Mouse (Mus musculus): ENCODE results near the gene Zfp865.
"Not testable (repeated sequence)": the region's sequence is repeated elsewhere in the genome, so short reads cannot be mapped to it uniquely, and the experiment has no call there.

Zfp865 gene

DNA sequence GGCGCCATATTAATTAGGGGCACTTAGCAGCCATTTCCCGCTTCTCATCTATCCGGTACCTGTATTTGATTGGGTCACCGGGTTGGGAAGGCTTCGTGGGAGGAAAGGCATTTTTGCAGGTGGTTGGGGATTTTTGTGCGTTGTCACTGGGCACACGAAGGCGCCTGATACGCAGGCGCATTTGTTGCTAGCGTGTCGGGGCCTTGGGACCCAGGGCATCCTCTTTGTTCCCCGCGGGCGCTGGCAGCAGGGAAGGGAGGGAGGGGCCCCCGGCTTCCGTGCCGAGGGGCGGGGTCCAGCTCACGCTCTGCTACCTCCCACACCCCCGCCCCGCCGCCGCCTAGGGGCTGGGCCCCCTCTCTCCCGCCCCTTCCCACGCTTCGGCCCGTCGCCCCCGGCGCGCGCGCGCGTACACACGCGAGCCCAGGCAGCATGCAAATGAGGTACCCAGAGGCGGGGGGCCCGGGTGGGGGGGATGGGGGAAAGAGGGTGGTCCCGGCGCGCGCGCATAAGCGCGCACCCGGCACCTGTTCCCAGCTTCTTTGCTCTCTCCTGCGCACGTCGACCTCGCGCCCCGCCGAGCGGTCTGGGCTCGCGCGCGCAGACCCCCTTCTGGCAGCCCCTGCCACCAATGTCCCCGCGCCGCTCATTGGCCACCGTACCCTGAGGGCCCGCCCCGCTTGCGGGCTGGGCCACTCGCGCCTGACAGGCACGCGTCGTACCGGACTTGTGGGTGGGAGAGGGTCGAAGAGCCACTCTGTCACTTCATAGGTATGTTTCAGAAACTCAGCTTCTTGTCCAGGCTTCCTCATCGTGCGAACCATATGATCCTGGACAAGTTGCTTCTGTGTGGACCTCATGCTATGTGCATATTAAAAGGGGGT is 4.8 kb upstream of the Zfp865 start, which contains the start of gene Gm44973:
Gene Gm44973 (plus strand): TSS at position 379 of the 884 bp plus-strand sequence.
- DNase-seq (ENCODE audit: low spot score in 2 of 2), result peak; percentile 94 to 95

DNA sequence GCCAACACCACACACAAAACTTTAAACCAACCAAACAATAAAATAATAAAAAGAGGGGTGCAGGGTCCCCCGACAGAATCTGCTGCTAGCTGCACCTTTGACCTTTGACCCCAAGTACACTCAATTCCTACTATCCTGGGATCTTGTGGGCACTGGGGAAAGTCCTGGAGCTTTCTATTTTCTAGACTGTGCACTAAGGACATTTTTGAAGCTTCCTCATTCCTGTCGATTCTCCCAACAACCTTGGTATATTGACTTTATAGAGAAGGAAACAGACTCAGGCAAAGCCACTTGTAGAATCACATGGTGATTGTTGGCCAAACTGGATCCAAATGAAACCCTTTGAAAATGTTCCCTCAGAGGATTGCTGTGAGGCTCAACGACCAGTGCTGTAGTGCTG is 4.1 kb upstream of the Zfp865 start:
- no peak for DNase-seq (ENCODE audit: low spot score in 2 of 2)

DNA sequence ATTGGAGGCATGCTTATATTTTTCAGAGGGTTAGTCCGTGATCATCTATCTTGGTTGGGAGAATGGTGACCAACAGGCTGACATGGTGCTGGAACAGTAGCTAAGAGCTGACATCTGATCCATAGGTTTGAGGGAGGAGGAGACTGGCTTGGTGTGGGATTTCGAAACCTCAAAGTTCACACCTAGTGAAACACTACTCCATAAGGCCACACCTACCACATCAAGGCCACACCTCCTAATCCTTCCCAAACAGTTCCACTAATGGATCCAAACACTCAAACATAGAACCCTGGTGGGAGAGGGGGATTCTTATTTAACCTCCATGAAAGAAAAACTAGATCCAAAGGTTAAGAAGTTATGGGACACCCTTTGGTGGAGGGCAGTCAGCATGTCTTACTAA is 3.3 kb upstream of the Zfp865 start:
- no peak for DNase-seq (ENCODE audit: low spot score in 2 of 2)

DNA sequence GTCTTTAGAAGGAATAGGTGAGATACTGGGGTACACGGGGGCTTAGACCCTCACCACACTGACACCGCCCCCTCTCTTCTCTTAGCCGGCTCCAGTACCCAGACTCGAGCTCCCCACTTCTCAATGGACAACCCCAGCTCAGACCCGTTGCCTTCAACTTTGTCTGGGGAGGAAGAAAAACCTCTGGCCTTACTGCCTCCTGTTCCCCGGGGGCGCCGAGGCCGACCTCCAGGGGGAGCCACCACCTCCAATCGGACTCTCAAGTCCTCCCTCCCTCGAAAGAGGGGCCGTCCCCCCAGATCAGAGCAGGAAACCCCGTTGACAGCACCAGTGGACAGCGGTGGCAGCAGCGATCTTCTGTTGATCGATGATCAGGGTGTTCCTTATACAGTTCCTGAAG is 2.8 kb upstream of the Zfp865 start:
- DNase-seq (ENCODE audit: low spot score in 2 of 2), result no peak

DNA sequence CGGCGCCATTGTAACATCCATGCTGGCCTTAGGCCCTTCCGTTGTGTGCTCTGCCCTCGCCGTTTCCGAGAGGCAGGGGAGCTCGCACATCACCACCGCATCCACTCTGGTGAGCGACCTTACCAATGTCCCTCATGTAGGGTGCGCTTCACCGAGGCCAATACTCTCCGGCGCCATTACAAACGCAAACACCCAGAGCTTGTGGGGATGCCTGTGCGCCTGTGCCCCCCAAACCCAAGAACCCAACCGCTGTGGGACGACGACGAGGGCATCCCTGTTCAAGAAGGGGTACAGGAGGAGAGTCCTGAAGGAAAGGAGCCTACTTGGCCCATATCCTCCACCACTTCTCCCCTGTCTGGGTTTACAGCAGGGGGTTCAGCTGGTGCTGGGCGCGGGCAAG is 2.2 kb upstream of the Zfp865 start:
- no peak for DNase-seq (ENCODE audit: low spot score in 2 of 2)

DNA sequence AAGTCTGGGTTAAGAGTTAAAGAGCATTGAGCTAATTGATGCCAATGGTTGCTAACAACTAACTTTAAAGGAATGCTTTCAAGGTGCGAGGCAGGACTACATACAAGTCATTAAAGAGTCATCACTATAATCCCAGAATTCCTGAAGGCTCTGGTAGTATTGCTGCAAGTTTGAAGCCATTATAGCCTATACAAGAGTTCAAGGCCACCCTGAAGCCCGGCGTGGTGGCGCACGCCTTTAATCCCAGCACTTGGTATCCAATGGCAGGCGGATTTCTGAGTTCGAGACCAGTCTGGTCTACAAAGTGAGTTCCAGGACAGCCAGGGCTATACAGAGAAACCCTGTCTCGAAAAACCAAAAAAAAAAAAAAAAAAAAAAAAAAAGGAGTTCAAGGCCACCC is 600 bp upstream of the Zfp865 start:
- not testable (repeated sequence) for DNase-seq (ENCODE audit: low spot score in 2 of 2)

DNA sequence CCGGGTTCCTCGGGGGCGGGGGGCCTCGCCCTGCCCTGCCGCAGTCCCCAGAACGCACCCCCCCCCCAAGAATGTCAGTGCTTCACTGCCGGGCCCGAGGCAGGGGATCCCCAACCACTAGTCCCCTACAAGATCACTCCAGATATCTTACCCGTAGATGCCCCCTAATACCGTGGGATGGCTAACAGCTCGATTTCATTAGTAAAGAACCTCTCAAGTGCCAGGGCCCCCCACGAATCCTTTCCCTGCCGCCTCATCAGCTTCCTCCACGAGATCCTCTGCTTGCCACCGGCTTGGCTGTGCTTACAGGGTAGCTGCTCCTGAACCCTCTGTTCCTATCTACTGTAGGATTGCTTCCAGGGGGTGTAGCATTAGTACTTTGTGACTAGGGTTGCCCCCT is 509 bp downstream of the Zfp865 start:
- no peak for DNase-seq (ENCODE audit: low spot score in 2 of 2)

DNA sequence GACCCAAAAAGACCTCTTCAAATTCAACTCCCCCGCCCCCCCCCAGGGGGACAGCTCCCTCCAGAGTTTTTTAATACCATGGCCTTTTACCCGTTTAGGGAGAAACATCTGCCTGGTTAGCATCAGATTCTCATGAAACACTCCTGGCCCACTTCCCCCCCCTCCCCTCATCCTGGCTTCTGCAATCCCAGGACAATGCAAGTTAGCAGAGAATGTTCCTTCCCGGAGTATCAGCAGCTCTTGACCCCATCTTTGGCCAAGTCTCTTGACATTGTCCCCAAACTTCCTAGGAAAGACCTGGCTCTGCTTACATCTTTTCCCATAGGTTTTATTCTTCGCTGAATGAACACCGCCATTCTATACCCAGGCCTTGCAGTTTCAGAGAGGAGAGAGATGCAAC is 1.0 kb downstream of the Zfp865 start:
- DNase-seq (ENCODE audit: low spot score in 2 of 2), result no peak

DNA sequence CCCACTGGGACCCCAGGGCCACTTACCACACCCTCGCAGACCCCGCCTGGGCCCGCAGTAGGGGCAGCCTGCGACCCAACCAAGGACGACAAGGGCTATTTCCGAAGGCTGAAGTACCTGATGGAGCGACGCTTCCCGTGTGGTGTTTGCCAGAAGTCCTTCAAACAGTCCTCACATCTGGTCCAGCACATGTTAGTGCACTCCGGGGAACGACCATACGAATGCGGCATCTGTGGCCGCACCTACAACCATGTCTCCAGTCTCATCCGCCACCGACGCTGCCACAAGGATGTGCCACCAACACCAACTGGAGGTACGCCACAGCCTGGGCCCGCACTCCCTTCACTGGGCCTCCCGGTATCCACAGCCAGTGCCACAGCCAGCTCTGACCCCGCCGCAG is 9.4 kb downstream of the Zfp865 start:
- no peak for DNase-seq (ENCODE audit: low spot score in 2 of 2)

DNA sequence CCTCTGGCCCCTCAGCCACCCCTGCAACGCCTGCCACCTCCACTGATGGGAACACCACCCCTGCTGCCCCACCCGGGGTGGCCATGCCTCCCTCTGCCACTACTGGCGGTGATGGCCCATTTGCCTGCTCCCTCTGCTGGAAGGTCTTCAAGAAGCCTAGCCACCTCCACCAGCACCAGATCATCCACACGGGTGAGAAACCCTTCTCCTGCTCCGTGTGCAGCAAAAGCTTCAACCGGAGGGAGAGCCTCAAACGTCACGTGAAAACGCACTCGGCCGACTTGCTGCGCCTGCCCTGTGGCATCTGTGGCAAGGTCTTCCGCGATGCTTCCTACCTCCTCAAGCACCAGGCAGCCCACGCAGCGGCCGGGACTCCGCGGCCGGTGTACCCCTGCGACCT is 9.8 kb downstream of the Zfp865 start:
- no peak for DNase-seq (ENCODE audit: low spot score in 2 of 2)

DNA sequence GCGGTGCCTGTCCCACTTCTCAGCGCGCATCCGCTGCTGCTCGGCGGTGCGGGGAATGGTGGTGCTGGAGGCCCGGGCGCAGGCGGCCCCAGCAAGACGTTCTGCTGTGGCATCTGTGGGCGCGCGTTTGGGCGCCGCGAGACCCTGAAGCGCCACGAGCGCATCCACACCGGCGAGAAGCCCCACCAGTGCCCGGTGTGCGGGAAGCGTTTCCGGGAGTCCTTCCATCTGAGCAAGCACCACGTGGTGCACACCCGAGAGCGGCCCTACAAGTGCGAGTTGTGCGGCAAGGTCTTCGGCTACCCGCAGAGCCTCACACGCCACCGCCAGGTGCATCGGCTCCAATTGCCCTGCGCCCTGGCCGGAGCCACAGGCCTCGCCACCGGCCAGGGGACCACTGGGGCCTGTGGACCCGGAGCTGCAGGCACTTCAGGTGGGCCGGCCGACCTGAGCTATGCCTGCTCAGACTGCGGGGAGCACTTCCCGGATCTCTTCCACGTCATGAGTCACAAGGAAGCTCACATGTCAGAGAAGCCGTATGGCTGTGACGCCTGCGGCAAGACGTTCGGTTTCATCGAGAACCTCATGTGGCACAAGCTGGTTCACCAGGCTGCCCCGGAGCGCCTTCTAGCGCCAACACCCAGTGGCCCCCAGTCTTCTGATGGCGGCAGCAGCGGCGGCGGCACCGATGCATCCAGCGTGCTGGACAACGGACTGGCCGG is 10.5 kb downstream of the Zfp865 start:
- no peak for DNase-seq (ENCODE audit: low spot score in 2 of 2)

DNA sequence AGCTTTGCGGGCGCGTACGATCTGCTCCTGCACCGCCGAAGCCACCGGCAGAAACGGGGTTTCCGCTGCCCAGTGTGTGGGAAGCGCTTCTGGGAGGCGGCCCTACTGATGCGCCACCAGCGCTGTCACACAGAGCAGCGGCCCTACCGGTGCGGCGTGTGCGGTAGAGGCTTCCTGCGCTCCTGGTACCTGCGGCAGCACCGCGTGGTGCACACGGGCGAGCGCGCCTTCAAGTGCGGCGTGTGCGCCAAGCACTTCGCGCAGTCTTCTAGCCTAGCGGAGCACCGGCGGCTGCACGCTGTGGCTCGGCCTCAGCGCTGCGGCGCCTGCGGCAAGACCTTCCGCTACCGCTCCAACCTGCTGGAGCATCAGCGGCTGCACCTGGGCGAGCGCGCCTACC is 11.3 kb downstream of the Zfp865 start:
- DNase-seq (ENCODE audit: low spot score in 2 of 2), result no peak

DNA sequence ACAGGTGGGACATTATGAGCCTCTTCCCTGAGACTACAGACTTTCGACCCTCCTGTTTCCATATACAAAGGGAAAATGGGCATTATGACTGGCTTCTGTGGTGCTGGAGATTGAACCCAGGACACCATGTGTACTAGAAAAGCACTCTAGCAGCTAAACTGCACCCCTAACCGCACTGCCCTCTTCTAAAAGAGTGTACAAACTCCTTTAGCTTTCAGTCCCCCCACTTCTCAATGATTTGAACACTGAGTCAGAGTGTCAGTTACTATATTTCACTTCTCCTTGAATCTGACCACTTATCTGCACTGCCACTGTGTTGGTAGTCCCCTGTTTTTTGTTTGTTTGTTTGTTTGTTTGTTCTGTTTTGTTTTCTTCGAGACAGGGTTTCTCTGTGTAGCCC is 13.6 kb downstream of the Zfp865 start, which contains the start of gene 4632433K11Rik:
Gene 4632433K11Rik (plus strand): TSS at position 301 of the 400 bp plus-strand sequence.
- DNase-seq (ENCODE audit: low spot score in 2 of 2), result no peak

DNA sequence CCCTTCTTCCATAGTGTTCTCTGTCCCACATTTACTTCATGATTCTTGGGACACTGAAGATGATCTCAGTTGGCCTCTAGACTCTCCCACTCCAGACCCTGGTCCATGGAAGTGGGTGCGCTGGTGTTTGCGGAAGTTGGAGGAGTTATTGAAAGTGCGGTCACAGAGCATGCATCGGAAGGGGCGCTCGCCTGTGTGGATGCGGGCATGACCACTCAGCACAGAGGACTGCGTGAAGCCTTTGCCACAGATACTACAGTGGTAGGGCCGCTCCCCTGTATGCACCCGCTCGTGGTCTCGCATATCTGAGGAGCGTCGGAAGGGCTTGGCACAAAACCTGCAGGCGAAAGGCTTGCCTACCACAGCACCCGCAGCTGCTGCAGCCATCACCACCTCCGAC is 15.5 kb downstream of the Zfp865 start:
- no peak for DNase-seq (ENCODE audit: low spot score in 2 of 2)

DNA sequence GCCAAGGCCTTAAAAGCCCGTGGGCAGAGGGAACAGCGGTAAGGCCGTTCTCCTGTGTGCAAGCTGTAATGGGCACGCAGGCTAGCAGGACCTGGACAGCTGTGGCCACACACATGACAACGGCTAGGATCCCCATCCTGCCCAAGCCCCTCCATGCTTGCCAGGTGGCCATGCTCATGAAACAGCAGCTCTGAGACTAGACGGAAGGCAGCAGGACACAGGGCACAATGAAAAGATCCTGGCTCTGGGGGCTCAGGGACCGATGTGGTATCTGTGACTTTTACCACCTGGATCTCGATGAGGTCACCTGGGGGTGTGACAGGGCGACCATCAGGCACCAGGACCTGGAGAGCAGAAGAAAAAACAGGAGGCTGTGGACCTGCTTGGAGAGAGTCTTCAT is 16.0 kb downstream of the Zfp865 start:
- DNase-seq (ENCODE audit: low spot score in 2 of 2), result no peak

DNA sequence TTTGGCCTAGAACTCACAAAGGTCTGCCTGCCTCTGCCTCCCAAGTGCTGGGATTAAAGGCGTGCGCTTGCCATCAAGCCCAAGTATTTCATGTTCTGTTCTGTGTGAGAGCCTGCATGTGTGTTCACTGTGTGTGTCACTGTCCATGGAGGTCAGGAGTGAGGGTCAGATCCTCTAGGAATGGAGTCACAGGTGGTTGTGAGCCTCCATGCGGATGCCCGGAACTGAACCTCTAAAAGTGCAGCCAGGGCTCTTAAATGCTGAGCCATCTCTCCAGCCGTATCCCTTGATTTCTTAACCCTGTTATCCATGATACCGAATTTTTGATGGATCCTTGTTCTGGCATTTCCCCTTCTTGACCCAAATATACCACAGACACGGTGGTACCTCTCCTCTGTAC is 16.9 kb downstream of the Zfp865 start:
- no peak for DNase-seq (ENCODE audit: low spot score in 2 of 2)

DNA sequence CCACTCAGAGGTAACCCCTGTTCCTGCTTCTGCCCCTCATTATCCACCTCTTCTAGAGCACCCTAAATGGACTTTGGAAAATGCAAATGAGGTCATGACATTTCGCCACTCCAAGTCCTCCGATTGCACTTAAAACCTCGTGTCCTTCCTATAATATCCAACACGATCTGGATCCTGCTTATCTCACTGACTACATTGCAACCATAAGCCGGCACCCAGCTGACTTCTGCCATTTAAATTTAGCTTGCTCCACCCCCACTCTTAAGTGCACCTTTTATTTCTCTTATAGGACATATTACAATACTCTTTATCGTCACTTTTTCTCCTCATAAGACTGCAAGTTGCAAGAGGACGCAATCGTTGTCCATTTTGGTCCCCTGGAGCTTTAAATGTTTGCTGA is 17.3 kb downstream of the Zfp865 start:
- no peak for DNase-seq (ENCODE audit: low spot score in 2 of 2)

DNA sequence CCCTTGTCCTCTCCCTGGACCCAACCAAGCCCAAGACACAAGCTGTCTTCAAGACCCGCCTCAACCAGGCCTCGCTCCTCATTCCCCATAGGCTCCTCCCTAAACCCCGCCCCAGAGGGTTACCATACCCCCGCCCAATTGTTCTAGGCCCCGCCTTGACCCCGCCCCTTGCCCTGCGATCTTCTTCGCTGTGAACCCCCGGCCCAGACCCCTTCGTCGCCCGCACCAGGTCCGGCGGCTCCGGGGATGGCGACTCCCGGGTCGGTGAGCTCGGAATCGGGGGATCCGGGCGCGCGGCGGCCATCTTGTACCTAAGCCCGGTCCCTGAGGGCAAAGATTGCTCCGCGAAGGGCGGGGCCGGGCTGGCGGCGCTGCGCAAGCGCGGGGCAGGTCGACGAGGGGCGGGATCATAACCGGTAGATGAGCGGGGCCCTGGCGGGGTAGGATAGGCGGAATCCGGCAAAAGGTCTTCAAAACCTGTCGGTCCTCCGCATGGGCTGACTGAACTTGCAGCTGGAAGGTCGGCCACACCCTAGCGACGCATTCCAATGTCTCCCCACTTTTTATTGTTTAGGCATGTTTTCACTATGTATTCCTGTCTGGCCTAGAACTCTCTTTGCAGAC is 18.0 kb downstream of the Zfp865 start, which contains the start of gene Zfp784:
Gene Zfp784 (minus strand): TSS at position 338 of the 624 bp plus-strand sequence.
- peak; percentile 93 to 94 for DNase-seq (ENCODE audit: low spot score in 2 of 2)

DNA sequence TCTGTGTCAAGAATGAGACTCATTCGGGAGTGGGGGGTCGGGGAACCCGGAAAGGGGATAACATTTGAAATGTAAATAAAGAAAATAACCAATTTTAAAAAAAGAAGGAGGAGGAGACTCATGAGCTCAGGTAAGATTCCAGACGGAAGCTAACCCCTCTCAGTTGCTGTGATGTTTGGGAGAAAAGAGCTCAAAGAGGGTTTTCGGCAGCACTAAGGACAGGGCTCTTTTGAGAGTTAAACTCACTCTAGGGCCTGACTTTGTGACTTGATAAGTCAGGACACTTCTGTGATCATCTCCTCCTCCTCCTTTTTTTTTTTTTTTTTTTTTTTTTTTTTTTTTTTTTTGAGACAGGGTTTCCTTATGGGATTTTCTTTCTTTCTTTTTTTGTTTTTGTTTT is 18.8 kb downstream of the Zfp865 start:
- no peak for DNase-seq (ENCODE audit: low spot score in 2 of 2)

DNA sequence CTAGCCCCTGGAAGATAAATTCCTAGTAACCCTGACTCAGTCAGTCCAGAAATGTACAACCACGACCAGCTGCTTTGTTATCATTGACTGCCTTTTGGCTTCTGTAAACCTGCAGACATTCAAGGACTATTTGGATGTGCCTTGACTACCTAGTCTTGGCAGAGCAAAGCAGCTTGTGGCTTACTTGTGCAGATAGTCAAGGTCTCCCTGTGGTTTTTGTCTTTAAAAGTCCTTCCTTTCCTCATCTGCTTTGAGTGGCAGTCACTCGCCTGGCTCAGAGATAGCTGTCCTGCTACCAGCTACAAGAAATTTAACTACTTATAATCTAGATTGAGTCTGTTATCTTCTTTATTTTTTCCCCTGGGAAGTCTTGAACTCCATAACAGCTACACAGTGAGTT is 24.8 kb downstream of the Zfp865 start:
- DNase-seq (ENCODE audit: low spot score in 2 of 2), result no peak

DNA sequence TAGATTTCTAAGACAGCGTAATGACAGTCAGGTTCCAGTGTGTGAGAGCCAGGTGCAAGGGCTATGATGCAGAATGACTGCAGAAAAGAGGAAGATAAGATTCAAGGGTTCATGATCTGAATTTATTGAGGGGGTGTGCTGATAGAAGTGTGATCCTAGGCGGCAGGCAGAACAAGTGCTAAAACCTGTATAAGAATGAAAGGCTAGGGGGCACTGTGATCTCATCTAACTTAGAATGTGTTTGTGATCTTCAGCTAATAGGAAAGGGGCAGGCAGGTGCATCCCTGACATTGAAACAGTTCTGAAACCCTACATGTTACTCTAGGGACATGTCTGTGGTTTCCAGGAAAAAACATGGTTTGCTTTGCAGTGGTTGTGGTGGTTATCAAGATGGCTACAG is 25.9 kb downstream of the Zfp865 start:
- DNase-seq (ENCODE audit: low spot score in 2 of 2), result no peak

DNA sequence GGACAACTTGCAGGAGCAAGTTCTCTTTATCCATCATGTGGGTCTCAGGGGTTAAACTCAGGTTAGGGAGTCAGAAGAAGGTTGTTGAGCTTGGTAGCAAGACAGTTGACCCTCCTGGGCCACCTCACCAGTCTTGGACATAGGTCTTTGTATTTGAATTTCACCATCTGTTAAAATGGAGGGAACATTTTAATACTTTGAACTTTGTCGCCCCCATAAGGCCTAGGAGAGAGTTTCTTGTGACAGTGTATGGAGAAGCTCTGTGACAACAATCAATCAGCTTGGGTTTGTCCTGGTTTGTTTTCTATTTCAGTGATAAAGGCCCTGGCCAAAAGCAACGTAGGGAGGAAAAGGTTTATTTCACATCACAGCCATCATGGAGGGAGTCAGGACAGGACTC is 27.1 kb downstream of the Zfp865 start:
- no peak for DNase-seq (ENCODE audit: low spot score in 2 of 2)
